9 mouse cellular contexts compared by ENCODE assay signal in genomic region chr2:158665098-158665497, GRCm38 (mm10). TPM values are rescaled to one million over a fixed set of nuclear protein-coding genes. Genes with fewer than 3 reads are reported as not detected.
DNase-seq lines count a peak whose midpoint lies in the region; ATAC-seq and TF ChIP-seq lines count a peak whose summit lies in the region.
"Had no signal": no experiment of that assay in that cellular context is flagged by ENCODE, and none has a peak within 500 bp of the region (broad histone marks: within the 10 kb centered on the region; RNA-seq: fewer than 3 reads in every experiment).

Ppp1r16b (plus strand) TSS chr2:158665398.

- H3K9ac ChIP-seq in midbrain, embryonic 15.5 days, result no peak within 1 kb of the TSS

- WGBS in lung, adult 2 months, result 47% methylated on average over 4 of the region's 4 CpGs
- 86% methylated on average over 4 of the region's 4 CpGs for WGBS in midbrain, embryonic 15.5 days

- intact Hi-C loops in gastrocnemius, adult 2 months (cut with DNase I), result no loop called here
- intact Hi-C loops in heart, postnatal 25 days (cut with DNase I), result no loop called here

- H3K4me2 ChIP-seq in midbrain, embryonic 15.5 days, result no peak within 1 kb of the TSS

- ATAC-seq in midbrain, embryonic 15.5 days (replicated peaks), result no peak

- TF ChIP-seq POLR2A in lung, adult 2 months (IDR thresholded peaks at IDR 0.05; ENCODE audit: borderline replicate concordance, extremely low read depth, low read depth, low read length), result no peak

- H3K27me3 ChIP-seq in midbrain, embryonic 15.5 days (replicated peaks), result 0 out of 2 replicates have a peak, but pooled peaks cover 5% of the 10 kb centered on the region

- peaks cover 4% of the 10 kb centered on the region; the same call in 1 of the 2 replicates for H3K4me1 ChIP-seq in lung, adult 2 months (ENCODE audit: control insufficient read depth, insufficient read depth, low read length)
- H3K4me1 ChIP-seq in midbrain, embryonic 15.5 days, result peaks cover 33% of the 10 kb centered on the region

- H3K9me3 ChIP-seq in midbrain, embryonic 15.5 days, result no peaks in the 10 kb centered on the region

- no peak within 1 kb of the TSS for H3K4me3 ChIP-seq in gastrocnemius, adult 2 months
- no peak within 1 kb of the TSS for H3K4me3 ChIP-seq in lung, adult 2 months (replicated peaks; ENCODE audit: extremely low read depth, low read depth, low read length)
- H3K4me3 ChIP-seq in midbrain, embryonic 15.5 days, result no peak within 1 kb of the TSS

- peak within 1 kb of the TSS; percentile 83; the same call in 1 of the 2 replicates for H3K27ac ChIP-seq in gastrocnemius, adult 2 months
- H3K27ac ChIP-seq in midbrain, embryonic 15.5 days, result no peak within 1 kb of the TSS

- TF ChIP-seq CTCF in gastrocnemius, adult 2 months (IDR thresholded peaks at IDR 0.05), result no peak
- TF ChIP-seq CTCF in lung, adult 2 months (IDR thresholded peaks at IDR 0.05; ENCODE audit: insufficient read depth, low read length), result no peak

- DNase-seq in gastrocnemius, adult 2 months, result no peak
- no peak for DNase-seq in gastrocnemius, postnatal 25 days
- DNase-seq in lung, adult 2 months, result no peak
- no peak for DNase-seq in lung, adult 18-20 months
- DNase-seq in heart, postnatal 25 days (ENCODE audit: low spot score), result no peak
- no peak for DNase-seq in thymus, postnatal 14 days
- DNase-seq in spleen, postnatal 10 days (ENCODE audit: low spot score in 2 of 2), result no peak
- DNase-seq: kidney, postnatal 10 days had no signal

- no peaks in the 10 kb centered on the region for H3K36me3 ChIP-seq in midbrain, embryonic 15.5 days (replicated peaks)

RNA-seq across cellular contexts. Expression of gene Ppp1r16b, which starts in this region (rescaled TPM):
- total RNA-seq in gastrocnemius, adult 2 months (2021), result 1 to 10 TPM; 3.1 to 4.1 TPM
- total RNA-seq in gastrocnemius, postnatal 25 days (2021), result 1 to 10 TPM; 4.8 to 5.2 TPM
- polyA plus RNA-seq in lung, adult 2 months (2012; rRNA removed), result 31.6 and 43.5 TPM in 2 replicates
- 10 to 100 TPM; 15.0 to 15.3 TPM for total RNA-seq in heart, postnatal 25 days (2021)
- polyA plus RNA-seq in midbrain, embryonic 15.5 days (2015; fragmentation: Nextera tagmentation; extraction: Ambion mirVana), result 21.0 and 23.4 TPM in 2 replicates
